Mouse (Mus musculus): Measurements from ENCODE around the gene Lrrc43. TPM values are rescaled to one million over a fixed set of nuclear protein-coding genes. Genes with fewer than 3 reads are reported as not detected.
A peak's percentile ranks its signal among the peaks of the same experiment; 100 is the strongest.

Gene Lrrc43
- total and polyA plus RNA-seq, 2 experiments from 2014 or later: 0.77 to 1.3 TPM

DNA sequence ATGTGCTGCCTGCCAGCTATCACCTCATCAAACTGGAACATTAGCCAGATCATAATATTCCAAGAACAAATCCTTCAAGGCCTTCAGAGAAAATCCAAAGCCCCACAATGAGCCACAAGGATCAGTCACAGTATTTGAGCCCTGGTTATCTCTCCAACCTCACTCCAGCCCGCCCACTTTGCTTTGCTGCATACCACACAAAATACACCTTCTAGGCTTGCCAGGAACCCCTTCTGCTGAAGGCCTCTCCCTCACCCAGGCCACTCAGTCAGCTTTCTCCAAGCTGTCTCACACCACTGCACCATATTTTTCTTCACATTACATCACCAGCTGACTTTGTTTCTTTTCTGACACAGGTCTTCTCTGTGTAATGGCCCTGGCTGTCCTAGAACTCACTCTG lies 33.1 kb downstream of the Lrrc43 start:
- no peak overlapping the region for H3K4me2 ChIP-seq (ENCODE audit: low read depth, low read length, poor library complexity, severe bottlenecking)
- H3K27me3 ChIP-seq (ENCODE audit: insufficient read depth, low read length): no peaks in the 10 kb centered on the region
- 96% methylated on average over 1 of the region's 1 CpGs for WGBS
- no peak for TF ChIP-seq CTCF (IDR thresholded peaks at IDR 0.05)
- H3K4me1 ChIP-seq (ENCODE audit: insufficient read depth, low read length): peaks cover 4% of the 10 kb centered on the region; the same call in 1 of the 2 replicates
- no peak overlapping the region for H3K27ac ChIP-seq (ENCODE audit: low read depth, low read length)
- DNase-seq (ENCODE audit: low spot score) (no peak), ATAC-seq (ENCODE audit: low FRiP score) (no peak)
- H3K36me3 ChIP-seq (ENCODE audit: insufficient read depth, low read length): peaks cover 6% of the 10 kb centered on the region
- H3K9me3 ChIP-seq (ENCODE audit: low read length): no peaks in the 10 kb centered on the region
- no peak overlapping the region for H3K9ac ChIP-seq (replicated peaks; ENCODE audit: low read length, poor library complexity, severe bottlenecking)
- H3K4me3 ChIP-seq (ENCODE audit: low read depth, low read length): no peak overlapping the region

DNA sequence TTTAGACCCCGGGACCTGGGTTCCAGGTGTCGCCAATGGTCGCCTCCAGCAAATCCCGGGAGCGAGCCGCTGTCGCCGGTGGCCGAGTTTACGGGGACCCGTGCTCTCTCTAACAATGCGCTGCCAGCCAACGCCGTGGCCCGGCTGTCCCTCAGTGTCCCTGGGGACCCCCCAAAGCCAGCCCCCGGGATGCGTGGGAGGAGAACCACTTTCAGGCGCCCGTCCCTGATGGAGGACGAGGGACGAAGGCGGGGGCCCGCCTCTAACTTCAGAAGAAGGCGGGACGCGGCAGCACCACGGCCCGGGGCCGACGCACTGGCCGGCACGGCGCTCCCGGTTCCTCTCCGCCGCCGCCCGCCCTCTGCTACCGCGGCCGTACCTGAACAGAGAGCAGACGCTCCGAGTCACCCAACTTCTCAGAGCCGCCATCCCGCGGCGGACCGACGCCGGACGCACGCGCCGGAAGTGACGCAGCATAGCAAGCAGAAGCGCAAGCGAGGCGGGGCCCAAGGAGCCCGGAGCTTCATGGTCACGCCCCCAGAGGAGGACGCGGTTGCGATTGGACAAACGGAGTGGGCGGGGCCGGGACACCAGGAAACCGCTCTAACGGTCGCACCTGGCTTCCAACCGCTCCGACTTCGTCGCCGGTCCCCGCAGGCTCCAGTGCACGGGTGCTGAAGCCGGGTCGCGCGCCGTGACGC lies 34.7 kb downstream of the Lrrc43 start, which contains the start of gene Diablo:
Gene Diablo, minus strand, starts transcription at position 485 of the 701 bp plus-strand sequence.
- Histone ChIP-seq H3K9me3 (ENCODE audit: low read length) (no peaks in the 10 kb centered on the region), H3K4me1 (ENCODE audit: insufficient read depth, low read length) (peaks cover 4% of the 10 kb centered on the region; the same call in 1 of the 2 replicates), H3K27ac (ENCODE audit: low read depth, low read length) (peak within 1 kb of the TSS; percentile 60; the same call in 1 of the 2 replicates), H3K4me2 (ENCODE audit: low read depth, low read length, poor library complexity, severe bottlenecking) (peak within 1 kb of the TSS; percentile 96), H3K4me3 (ENCODE audit: low read depth, low read length) (peak within 1 kb of the TSS; percentile 73), H3K27me3 (ENCODE audit: insufficient read depth, low read length) (no peaks in the 10 kb centered on the region), H3K36me3 (ENCODE audit: insufficient read depth, low read length) (peaks cover 9% of the 10 kb centered on the region), H3K9ac (replicated peaks; ENCODE audit: low read length, poor library complexity, severe bottlenecking) (peak within 1 kb of the TSS; percentile 55)
- ATAC-seq (ENCODE audit: low FRiP score) (peak; percentile 97), DNase-seq (ENCODE audit: low spot score) (peak; percentile 99)
- peak; percentile 17; the same call in 1 of the 2 replicates for TF ChIP-seq CTCF (IDR thresholded peaks at IDR 0.05)
- WGBS: under 1% methylated on average over 64 of the region's 82 CpGs

DNA sequence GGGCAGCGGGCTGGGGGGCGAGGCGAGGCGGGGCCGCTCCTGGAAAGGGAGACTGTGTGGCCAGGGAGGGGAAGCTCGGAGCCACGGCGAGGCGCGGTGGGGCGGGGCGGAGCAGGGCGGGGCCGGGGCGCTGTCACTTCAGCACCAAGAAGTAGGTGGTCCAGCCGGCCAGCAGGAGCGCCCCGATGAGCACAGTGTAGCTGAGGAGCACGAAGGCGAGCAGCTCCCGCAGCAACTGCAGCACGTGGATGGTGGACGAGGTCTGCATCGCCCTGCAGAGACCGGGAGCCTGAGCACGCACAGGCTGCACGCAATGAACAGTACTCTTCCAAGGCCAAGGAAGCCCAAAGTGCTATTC lies 35.3 kb downstream of the Lrrc43 start:
- no peaks in the 10 kb centered on the region for H3K27me3 ChIP-seq (ENCODE audit: insufficient read depth, low read length)
- peak overlapping the region; percentile 73 for H3K4me3 ChIP-seq (ENCODE audit: low read depth, low read length)
- under 1% methylated on average over 25 of the region's 27 CpGs for WGBS
- H3K4me2 ChIP-seq (ENCODE audit: low read depth, low read length, poor library complexity, severe bottlenecking): peak overlapping the region; percentile 83
- H3K36me3 ChIP-seq (ENCODE audit: insufficient read depth, low read length): peaks cover 14% of the 10 kb centered on the region
- DNase-seq (ENCODE audit: low spot score) (no peak), ATAC-seq (ENCODE audit: low FRiP score) (peak; percentile 87)
- H3K4me1 ChIP-seq (ENCODE audit: insufficient read depth, low read length): peaks cover 4% of the 10 kb centered on the region; the same call in 1 of the 2 replicates
- peak; percentile 15; the same call in 1 of the 2 replicates for TF ChIP-seq CTCF (IDR thresholded peaks at IDR 0.05)
- H3K27ac ChIP-seq (ENCODE audit: low read depth, low read length): peak overlapping the region; percentile 60; the same call in 1 of the 2 replicates
- peak overlapping the region; percentile 51 for H3K9ac ChIP-seq (replicated peaks; ENCODE audit: low read length, poor library complexity, severe bottlenecking)
- H3K9me3 ChIP-seq (ENCODE audit: low read length): no peaks in the 10 kb centered on the region

DNA sequence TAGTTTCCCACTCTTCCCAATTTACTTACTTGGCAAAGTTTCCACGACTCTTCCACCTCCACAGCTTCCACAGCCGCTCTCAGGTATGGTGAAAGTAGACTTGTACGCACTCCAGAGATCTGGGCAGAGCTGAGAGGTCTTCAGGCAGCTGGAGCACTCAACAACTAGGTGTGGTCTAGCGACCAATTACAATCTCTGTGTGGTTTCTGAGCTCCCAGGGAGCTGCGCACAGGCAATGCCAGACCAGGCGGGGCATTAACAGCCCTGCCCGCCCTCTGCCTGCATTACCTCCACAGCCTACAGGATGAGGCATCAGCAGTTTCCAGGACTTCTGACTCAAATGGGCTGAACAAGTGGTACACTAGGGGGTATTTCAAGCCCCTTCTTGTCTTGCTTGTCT lies 36.2 kb downstream of the Lrrc43 start, which contains the start of gene Gm49027:
Gene Gm49027, minus strand, starts transcription at position 208 of the 400 bp plus-strand sequence.
- H3K4me2 ChIP-seq (ENCODE audit: low read depth, low read length, poor library complexity, severe bottlenecking): peak within 1 kb of the TSS; percentile 83
- H3K27ac ChIP-seq (ENCODE audit: low read depth, low read length): peak within 1 kb of the TSS; percentile 60; the same call in 1 of the 2 replicates
- WGBS: 89% methylated on average over 7 of the region's 7 CpGs
- no peaks in the 10 kb centered on the region for H3K9me3 ChIP-seq (ENCODE audit: low read length)
- peak within 1 kb of the TSS; percentile 51 for H3K9ac ChIP-seq (replicated peaks; ENCODE audit: low read length, poor library complexity, severe bottlenecking)
- peak within 1 kb of the TSS; percentile 73 for H3K4me3 ChIP-seq (ENCODE audit: low read depth, low read length)
- no peak for TF ChIP-seq CTCF (IDR thresholded peaks at IDR 0.05)
- H3K4me1 ChIP-seq (ENCODE audit: insufficient read depth, low read length): peaks cover 4% of the 10 kb centered on the region; the same call in 1 of the 2 replicates
- DNase-seq (ENCODE audit: low spot score): no peak
- peaks cover 23% of the 10 kb centered on the region for H3K36me3 ChIP-seq (ENCODE audit: insufficient read depth, low read length)
- no peaks in the 10 kb centered on the region for H3K27me3 ChIP-seq (ENCODE audit: insufficient read depth, low read length)
- ATAC-seq (ENCODE audit: low FRiP score): no peak

DNA sequence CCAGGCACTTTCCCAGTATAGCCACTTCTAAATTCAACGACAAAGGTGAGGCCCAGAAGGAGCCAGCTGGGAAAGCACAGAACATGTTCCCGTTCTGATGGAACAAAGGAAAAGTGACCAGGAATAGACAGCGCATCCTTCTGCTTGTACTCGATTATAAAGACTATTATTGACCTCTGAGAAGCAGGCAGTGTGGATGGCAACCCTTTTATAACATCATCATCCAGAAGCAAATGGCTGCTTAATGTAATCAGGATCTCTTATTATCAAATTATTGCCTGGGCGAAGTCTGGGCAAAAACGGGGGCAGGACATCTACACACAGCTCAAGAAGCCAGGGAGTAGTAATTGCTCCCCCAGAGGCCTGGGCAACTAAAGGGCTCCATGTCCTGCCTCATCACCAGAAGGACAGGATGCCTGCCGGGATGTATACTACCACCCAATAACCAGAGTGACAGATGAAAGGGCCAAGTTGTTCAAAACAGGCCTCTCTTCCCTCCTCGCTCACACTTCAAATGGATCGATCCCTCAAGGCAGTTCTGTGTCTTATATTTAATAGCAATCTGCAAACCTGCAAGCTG lies 36.9 kb downstream of the Lrrc43 start:
- H3K9ac ChIP-seq (replicated peaks; ENCODE audit: low read length, poor library complexity, severe bottlenecking): no peak overlapping the region
- H3K27me3 ChIP-seq (ENCODE audit: insufficient read depth, low read length): no peaks in the 10 kb centered on the region
- DNase-seq (ENCODE audit: low spot score) (no peak), ATAC-seq (ENCODE audit: low FRiP score) (no peak)
- no peak overlapping the region for H3K4me2 ChIP-seq (ENCODE audit: low read depth, low read length, poor library complexity, severe bottlenecking)
- no peaks in the 10 kb centered on the region for H3K9me3 ChIP-seq (ENCODE audit: low read length)
- H3K4me3 ChIP-seq (ENCODE audit: low read depth, low read length): no peak overlapping the region
- H3K36me3 ChIP-seq (ENCODE audit: insufficient read depth, low read length): peaks cover 30% of the 10 kb centered on the region
- WGBS: 95% methylated on average over 9 of the region's 9 CpGs
- no peak for TF ChIP-seq CTCF (IDR thresholded peaks at IDR 0.05)
- no peak overlapping the region for H3K27ac ChIP-seq (ENCODE audit: low read depth, low read length)
- peaks cover 4% of the 10 kb centered on the region; the same call in 1 of the 2 replicates for H3K4me1 ChIP-seq (ENCODE audit: insufficient read depth, low read length)

DNA sequence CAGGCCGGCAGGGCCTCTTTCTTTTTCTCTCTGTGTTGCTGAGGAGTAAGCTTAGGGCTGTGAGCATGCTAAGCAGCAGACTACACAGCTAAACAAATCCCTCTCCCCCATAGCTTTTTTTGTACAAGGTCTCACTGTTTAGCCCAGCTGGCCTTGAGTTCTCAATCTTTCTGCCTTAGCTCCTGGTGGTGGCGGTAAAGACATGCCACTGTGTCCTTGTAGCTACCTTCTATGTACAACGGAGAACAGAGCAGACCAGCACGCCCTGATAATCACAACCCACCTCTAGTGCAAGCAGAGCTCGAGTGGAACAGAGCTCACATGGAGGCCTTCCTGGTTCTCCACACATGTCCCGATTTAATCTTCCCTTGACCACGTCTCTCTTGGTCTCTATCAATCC lies 39.5 kb downstream of the Lrrc43 start:
- no peak for DNase-seq (ENCODE audit: low spot score)
- H3K9ac ChIP-seq (replicated peaks; ENCODE audit: low read length, poor library complexity, severe bottlenecking): 0 out of 2 replicates have a peak overlapping the region, but pooled peaks have one; percentile 2
- no peaks in the 10 kb centered on the region for H3K27me3 ChIP-seq (ENCODE audit: insufficient read depth, low read length)
- no peaks in the 10 kb centered on the region for H3K4me1 ChIP-seq (ENCODE audit: insufficient read depth, low read length)
- H3K36me3 ChIP-seq (ENCODE audit: insufficient read depth, low read length): peaks cover 56% of the 10 kb centered on the region
- no peak for ATAC-seq (ENCODE audit: low FRiP score)
- H3K4me2 ChIP-seq (ENCODE audit: low read depth, low read length, poor library complexity, severe bottlenecking): no peak overlapping the region
- no peaks in the 10 kb centered on the region for H3K9me3 ChIP-seq (ENCODE audit: low read length)
- no peak for TF ChIP-seq CTCF (IDR thresholded peaks at IDR 0.05)
- H3K27ac ChIP-seq (ENCODE audit: low read depth, low read length): no peak overlapping the region
- WGBS: 77% methylated on average over 7 of the region's 7 CpGs
- no peak overlapping the region for H3K4me3 ChIP-seq (ENCODE audit: low read depth, low read length)

Measured in midbrain, postnatal 0 days (tissue).